Mouse (Mus musculus): Measurements from ENCODE around the gene Cuedc2. TPM values are rescaled to one million over a fixed set of nuclear protein-coding genes. Genes with fewer than 3 reads are reported as not detected.

The Cuedc2 gene
- total RNA-seq, 2 experiments from 2014 or later: 221 to 222 TPM

DNA sequence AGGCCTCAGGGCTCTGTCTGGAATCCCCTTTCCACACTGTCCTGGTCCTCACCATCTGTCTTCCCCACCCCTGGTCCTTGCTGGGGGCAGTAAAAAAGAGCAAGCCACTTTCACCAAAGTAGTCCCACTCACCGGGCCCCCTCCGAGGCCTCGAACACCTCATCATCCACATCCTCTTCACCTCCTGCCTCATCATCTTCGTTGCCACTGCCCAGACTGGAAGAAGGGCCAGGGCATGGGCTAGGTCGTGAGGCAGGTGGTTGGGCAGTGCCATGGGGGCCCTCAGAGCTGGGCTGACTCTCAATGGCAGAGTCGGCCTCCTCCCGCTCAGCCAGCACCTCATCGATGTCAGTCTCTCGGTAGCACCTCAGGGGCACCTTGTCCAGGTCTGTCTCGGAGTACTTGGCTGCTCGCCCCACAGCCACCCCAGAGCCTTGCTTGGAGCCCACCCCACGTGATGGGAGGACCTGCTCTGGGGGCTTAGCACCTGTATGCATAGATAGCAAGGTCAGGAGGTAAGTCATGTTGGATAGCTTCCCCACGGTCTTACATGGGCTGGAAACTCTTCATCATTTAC lies 15.4 kb downstream of the Cuedc2 start:
- DNase-seq: no peak
- intact Hi-C loops (cut with DNase I): no loop called here

DNA sequence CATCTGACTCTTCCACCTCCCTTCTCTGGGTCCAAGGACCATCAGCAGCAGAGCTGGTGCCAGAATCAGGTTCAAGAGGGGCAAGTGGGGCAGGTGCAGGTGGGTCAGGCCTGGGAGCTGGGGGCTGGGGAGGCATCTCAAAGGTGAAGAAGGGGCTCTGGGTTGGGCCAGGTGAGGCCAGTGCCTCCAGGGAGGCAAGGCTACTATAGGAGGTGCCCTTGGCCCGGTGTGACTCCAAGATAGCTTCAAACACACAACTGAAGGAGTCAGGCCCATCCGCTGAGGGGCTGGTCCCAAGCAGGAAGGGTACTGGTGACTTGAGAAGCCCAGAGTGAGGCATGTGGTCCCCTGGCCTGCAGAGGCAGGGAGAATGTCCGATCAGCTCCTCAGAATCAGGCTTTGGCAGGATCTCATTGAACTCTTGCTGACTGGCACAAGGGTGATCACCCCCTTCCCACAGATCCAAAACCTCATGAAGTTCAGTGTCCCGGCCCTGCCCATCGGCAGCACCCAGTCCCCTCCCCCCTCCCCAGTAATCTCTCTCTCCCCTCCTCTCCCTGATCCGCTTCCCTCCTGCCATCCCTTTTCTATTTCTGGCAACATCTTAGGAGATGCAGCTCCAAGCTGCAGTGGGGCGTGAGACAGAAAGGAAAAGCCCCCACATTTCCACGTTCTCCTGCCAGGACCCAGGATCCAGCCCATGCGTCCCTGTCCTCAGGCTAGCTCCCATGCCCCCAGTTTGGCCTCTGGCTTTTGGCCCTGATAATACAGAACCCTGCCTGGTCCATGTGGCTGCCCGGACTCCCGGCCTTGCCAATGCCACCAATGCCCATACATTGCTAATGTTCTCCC lies 16.1 kb downstream of the Cuedc2 start:
- intact Hi-C loops (cut with DNase I): no loop called here
- no peak for DNase-seq

GRCm38 (mm10) chr19:46321101-46321943 lies 17.2 kb downstream of the Cuedc2 start:
- intact Hi-C loops (cut with DNase I): no loop called here
- DNase-seq: peak; percentile 68

GRCm38 (mm10) chr19:46320076-46320785 lies 18.3 kb downstream of the Cuedc2 start:
- intact Hi-C loops (cut with DNase I): no loop called here

DNA sequence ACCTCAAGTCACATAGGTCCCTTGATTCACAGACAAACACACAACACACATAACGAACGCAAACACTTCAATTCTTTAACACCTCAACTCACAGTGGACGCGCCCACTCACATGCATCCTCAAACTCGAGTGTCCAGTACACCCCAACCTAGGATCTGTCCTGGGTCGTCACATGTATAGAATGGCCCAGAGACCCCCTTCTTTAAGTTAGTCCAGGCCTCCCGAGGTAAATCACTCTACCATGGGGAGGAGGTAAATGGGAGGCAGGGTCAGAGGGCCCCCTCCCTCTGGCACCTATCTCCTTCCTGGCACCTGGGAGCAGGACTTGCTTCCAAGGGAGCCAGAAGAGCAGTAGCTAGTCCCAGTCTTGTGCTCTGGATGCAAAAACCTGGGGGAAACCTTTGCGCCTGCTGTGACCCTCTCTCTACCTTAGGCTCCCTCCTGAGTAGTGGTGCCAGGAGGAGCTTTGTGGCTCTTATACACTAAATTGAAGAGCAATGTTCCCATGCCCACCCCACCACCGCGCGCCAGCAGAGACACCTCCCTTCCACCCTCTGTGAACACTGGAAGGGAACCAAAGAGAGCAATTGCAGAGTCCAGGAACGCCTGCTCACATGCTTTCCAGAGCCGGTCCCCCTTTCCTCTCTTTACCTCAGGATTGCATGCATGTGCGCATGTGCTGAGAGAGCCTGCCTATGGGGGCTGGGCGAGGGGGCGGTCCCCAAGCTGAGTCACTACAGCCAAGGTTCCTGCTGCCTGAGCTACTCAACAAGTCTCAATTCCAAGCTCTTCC lies 19.7 kb downstream of the Cuedc2 start:
- DNase-seq: peak; percentile 73
- intact Hi-C loops (cut with DNase I): no loop called here

More at GRCm38 (mm10) chr19:46320076-46320785, 18.3 kb downstream of the Cuedc2 start:
- no peak for DNase-seq

- intact Hi-C loops (cut with DNase I): no loop called here
- peak; percentile 14 for DNase-seq
These were observed 20.5 kb downstream of the Cuedc2 start for GRCm38 (mm10) chr19:46318031-46318471.

- DNase-seq: peak; percentile 8
- intact Hi-C loops (cut with DNase I): no loop called here
These were observed 21.0 kb downstream of the Cuedc2 start for GRCm38 (mm10) chr19:46317546-46317885.

- intact Hi-C loops (cut with DNase I): no loop called here
These were observed 21.5 kb downstream of the Cuedc2 start for GRCm38 (mm10) chr19:46316846-46317545.

GRCm38 (mm10) chr19:46315752-46316610 lies 22.5 kb downstream of the Cuedc2 start:
- DNase-seq: peak; percentile 4
- intact Hi-C loops (cut with DNase I): no loop called here

More at GRCm38 (mm10) chr19:46316846-46317545, 21.5 kb downstream of the Cuedc2 start:
- peak; percentile 4 for DNase-seq

DNA sequence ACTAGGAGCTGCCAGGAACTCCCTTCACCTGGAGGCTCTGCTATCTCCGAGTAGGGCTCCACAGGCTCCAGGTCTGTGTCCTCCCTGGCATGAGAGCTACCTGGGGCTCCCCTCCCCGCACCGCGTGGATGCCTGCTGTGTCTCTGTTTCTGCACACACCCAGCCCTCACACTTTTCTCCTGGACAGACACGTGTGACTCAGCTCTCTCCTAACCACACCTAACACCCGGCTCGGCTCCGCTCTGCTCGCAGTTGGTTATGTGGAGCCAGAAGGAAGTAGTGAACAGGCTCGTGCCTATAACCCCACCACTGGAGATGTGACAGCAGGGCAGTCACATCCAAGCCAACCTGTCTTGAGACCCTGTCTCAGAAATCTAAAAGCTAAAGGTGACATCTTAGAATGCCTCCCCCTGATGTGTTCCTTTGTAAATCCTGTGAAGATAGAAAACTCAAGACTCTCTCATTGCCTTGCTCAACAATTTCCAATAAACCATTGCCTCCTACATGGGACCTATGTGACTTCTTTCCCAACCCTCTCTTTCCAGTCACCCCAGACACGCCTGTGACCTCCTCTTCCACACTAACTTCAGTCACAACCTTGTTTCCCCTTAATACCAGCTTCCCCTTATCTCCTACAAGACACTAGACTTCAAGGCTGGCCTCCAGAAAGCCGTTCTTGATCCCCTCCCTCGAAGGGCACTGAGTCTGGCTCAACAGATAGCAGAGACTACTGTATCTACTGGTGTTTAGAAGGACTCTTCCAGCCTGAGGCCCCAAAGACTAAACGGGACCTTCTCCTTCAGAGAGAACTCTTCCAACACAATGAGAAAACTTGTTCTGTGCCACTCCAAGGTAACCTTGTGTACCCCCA lies 23.4 kb downstream of the Cuedc2 start:
- intact Hi-C loops (cut with DNase I): no loop called here
- DNase-seq: no peak

- peak; percentile 9 for DNase-seq
- intact Hi-C loops (cut with DNase I): no loop called here
These were observed 24.3 kb downstream of the Cuedc2 start for GRCm38 (mm10) chr19:46314151-46314601.

- DNase-seq: no peak
- intact Hi-C loops (cut with DNase I): no loop called here
These were observed 24.9 kb downstream of the Cuedc2 start for GRCm38 (mm10) chr19:46313591-46313990.

- intact Hi-C loops (cut with DNase I): no loop called here
- DNase-seq: no peak
These were observed 25.4 kb downstream of the Cuedc2 start for GRCm38 (mm10) chr19:46313116-46313515.

DNA sequence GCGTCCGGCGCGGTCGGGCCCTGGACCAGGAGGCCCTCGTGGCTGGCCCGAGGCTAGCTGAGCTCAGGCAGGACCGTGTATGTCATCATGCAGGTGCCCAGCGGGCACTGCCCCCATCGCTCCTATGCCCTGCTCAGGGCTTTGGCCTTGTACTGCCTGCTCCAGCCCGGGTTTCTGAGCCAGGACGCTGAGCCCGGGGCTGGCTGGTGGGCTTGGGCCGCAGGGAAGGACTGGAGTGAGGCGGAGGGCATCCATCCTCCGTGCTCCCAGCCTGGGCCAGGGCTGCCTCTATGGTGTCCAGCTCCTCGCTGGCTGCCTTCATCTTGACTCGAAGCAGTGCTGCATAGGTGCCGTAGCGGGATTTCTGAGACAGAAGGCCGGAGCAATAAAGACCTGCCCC lies 25.9 kb downstream of the Cuedc2 start:
- no peak for DNase-seq
- intact Hi-C loops (cut with DNase I): no loop called here

DNA sequence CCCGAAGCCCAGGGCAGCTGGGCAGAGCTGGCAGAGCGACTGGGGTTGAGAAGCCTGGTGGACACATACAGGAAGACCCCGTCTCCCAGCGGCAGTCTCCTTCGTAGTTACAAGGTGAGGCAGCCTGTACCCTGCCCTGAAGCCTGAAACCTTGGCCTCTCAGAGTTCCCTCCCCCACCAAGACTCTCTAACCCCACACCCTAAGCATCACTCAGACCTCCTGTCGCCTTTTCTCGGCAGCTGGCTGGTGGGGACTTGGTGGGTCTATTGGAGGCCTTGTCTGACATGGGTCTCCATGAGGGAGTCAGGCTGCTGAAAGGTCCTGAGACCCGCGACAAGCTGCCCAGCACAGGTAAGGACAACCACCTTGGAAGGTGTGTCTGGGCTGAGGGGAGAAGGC lies 27.2 kb downstream of the Cuedc2 start:
- DNase-seq: no peak
- intact Hi-C loops (cut with DNase I): no loop called here

- DNase-seq: no peak
- intact Hi-C loops (cut with DNase I): no loop called here
These were observed 28.1 kb downstream of the Cuedc2 start for GRCm38 (mm10) chr19:46310312-46310865.
